Mouse (Mus musculus) cerebellum, adult 2 months (tissue): ENCODE data around the gene Il17re. TPM values are rescaled to one million over a fixed set of nuclear protein-coding genes. Genes with fewer than 3 reads are reported as not detected.

Experiments used
- DNase-seq, 2 experiments: peaks; one replicate each; pipeline ENCODE4 v3.0.0; 2021
- H3K27ac ChIP-seq: fragments of 200-500 bp; 2 replicates; pipeline ENCODE4 v1.5.1; 2012; ENCODE audit warnings: low read length, control low read depth, inconsistent platforms; ENCODE audit not compliant: insufficient read depth
- H3K27me3 ChIP-seq: fragments of 200-500 bp; 2 replicates; pipeline ENCODE4 v1.6.1; 2012; ENCODE audit warnings: inconsistent platforms, mild to moderate bottlenecking, low read length, moderate library complexity; ENCODE audit not compliant: control insufficient read depth, insufficient read depth
- H3K4me1 ChIP-seq: fragments of 200-500 bp; 2 replicates; pipeline ENCODE4 v1.6.1; 2011; ENCODE audit warnings: low read length; ENCODE audit not compliant: control insufficient read depth, insufficient read depth
- H3K4me3 ChIP-seq: fragments of 200-500 bp; replicated peaks from 2 replicates; pipeline ENCODE3; 2011; ENCODE audit warnings: mild to moderate bottlenecking, low read depth, low read length, control low read depth; ENCODE audit not compliant: insufficient read depth
- CTCF ChIP-seq: fragments of 200-500 bp; IDR thresholded peaks from 2 replicates; pipeline ENCODE4 v1.5.1; 2011; ENCODE audit warnings: low read depth, mild to moderate bottlenecking, control low read depth, low read length, moderate library complexity, borderline replicate concordance; ENCODE audit not compliant: insufficient read depth
- POLR2A ChIP-seq: fragments of 200-500 bp; IDR thresholded peaks from 2 replicates; pipeline ENCODE4 v1.6.1; 2011; ENCODE audit warnings: low read length, control low read depth, borderline replicate concordance; ENCODE audit not compliant: insufficient read depth
- WGBS: fragments of 180-500 bp; shearing (Covaris S2); methylation state at CpG from one replicate; pipeline ENCODE4 v1.1.7; 2018; 5-methylcytosine and 5-hydroxymethylcytosine counted together
- polyA plus RNA-seq: library from polyadenylated mRNA; depleted of rRNA; stranded (reverse); fragments of >200 nt; gene quantifications from 2 replicates; pipeline ENCODE4 v1.2.3, GENCODE M21; 2012

The Il17re gene
- polyA plus RNA-seq, 1 experiment = 4.8 TPM

DNA sequence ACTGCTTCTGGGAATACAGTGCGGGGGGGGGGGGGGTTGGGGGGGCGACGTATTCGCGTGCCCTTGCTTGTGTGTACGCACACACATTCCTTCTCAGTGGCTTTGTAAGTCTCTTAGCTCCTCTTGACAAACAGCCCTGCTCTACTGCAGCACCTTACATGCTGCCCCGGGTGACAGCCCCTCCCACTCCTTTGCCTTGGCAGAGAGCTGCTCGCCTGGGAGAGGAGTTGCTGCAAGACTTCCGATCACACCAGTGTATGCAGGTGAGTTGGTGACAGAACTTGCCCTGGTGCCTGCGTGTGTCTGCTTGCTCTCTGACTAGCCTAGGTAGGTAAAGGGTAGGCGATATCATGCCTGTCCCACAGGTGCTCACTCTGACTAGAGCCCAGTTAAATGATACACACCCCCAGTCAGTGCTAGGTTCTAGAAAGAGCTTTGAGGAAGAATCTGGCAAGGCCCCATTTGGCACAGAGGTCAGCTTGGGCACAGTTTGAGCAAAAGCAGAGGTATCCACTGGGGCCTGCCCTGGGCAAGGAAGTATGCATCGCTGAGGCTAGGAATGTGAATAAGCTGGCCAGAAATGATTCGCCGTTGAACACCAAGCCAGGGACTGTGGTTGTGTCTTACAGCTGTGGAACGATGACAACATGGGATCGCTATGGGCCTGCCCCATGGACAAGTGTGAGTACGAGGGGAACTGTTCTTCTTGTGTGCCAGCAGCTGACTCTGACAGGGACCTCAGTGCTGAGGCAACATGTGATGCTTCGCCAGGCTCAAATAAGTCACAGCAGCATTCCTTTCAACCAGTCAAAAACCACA is 22.5 kb downstream of the Il17re start:
- TF ChIP-seq POLR2A (no peak), CTCF (no peak)
- Histone ChIP-seq H3K4me3 (no peak overlapping the region), H3K27ac (no peak overlapping the region), H3K27me3 (no peaks in the 10 kb centered on the region), H3K4me1 (peaks cover 15% of the 10 kb centered on the region)
- 52% methylated on average over 18 of the region's 18 CpGs for WGBS
- DNase-seq = peak in 1 of 2 experiments; percentile 33

GRCm38 (mm10) chr6:113482477-113483099 is 24.3 kb downstream of the Il17re start:
- peaks cover 17% of the 10 kb centered on the region for H3K4me1 ChIP-seq
- TF ChIP-seq POLR2A (no peak), CTCF (peak; percentile 29; the same call in 1 of the 2 replicates)
- H3K27ac ChIP-seq = peak overlapping the region; percentile 70
- WGBS = under 1% methylated on average over 65 of the region's 65 CpGs
- peak; percentile 78 to 83 for DNase-seq
- peak overlapping the region; percentile 94 for H3K4me3 ChIP-seq
- H3K27me3 ChIP-seq = no peaks in the 10 kb centered on the region

DNA sequence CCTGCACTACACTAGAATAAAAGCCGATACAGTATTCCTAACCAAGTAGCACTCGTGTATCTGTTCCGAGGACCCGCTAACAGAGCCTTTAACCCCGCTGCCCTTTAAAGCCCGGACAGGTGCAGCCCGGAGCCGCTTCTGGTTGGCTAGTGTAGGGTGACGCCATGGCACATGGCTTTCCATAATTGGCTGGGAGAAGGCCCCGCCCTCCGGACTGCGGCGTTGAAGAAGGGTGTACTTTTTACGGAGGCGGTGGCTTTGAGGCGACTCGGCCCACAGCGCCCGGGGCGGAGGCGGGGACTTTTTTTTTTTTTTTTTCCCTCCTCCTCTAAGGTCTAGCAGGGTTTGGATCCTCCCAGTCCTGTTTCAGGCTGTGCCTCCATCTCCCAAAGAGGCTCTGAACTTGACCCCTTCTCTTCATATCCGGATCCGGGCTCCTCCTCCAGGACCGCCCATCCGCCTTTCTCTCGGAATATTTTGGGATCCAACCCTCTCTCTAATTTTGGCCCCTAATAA is 24.9 kb downstream of the Il17re start, which contains the start of gene Creld1:
Gene Creld1, plus strand, starts transcription at position 198 of the 516 bp plus-strand sequence.
- under 1% methylated on average over 26 of the region's 26 CpGs for WGBS

GRCm38 (mm10) chr6:113483729-113484128 is 25.4 kb downstream of the Il17re start:
- TF ChIP-seq CTCF = no peak
- no peak for TF ChIP-seq POLR2A
- WGBS = 1% methylated on average over 10 of the region's 10 CpGs
- H3K27me3 ChIP-seq = no peaks in the 10 kb centered on the region
- peak overlapping the region; percentile 94 for H3K4me3 ChIP-seq
- peaks cover 17% of the 10 kb centered on the region for H3K4me1 ChIP-seq
- H3K27ac ChIP-seq = peak overlapping the region; percentile 96
- peak; percentile 58 to 63 for DNase-seq

More for the DNA sequence above, 24.9 kb downstream of the Il17re start, which contains the start of gene Creld1:
- Histone ChIP-seq H3K4me3 (peak within 1 kb of the TSS; percentile 94), H3K27me3 (no peaks in the 10 kb centered on the region), H3K27ac (peak within 1 kb of the TSS; percentile 96), H3K4me1 (peaks cover 17% of the 10 kb centered on the region)
- TF ChIP-seq CTCF = no peak
- TF ChIP-seq POLR2A = peak; percentile 80; the same call in 1 of the 2 replicates
- DNase-seq = peak; percentile 97 to 99

DNA sequence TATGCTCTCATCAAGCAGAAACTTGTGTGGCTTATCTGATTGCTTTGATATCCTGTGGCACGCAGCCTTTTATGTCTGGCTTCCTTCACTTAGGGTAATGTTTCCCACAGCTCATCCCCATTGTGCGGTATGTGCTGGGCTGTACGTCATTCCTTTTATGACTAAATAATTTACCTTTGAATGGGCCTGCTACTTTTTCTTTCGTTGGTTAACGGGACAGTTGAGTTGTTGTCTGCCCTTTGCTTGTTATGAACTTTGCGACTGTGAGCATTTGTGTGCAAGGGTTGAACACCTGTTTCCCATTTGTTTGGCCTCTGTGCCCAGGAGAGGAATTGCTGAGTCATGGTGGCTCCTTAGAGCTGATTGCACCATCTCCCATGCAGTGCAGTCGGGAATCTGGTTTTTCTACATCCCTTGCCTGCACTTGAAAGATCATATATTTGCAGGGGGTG is 28.9 kb downstream of the Il17re start:
- TF ChIP-seq POLR2A = no peak
- TF ChIP-seq CTCF = no peak
- WGBS = 49% methylated on average over 7 of the region's 7 CpGs
- H3K4me1 ChIP-seq = peaks cover 15% of the 10 kb centered on the region; the same call in 1 of the 2 replicates
- no peaks in the 10 kb centered on the region for H3K27me3 ChIP-seq
- no peak overlapping the region for H3K27ac ChIP-seq
- no peak overlapping the region for H3K4me3 ChIP-seq
- peak in 1 of 2 experiments; percentile 23 for DNase-seq

- H3K4me3 ChIP-seq = no peak overlapping the region
- H3K27me3 ChIP-seq = no peaks in the 10 kb centered on the region
- no peak for TF ChIP-seq POLR2A
- TF ChIP-seq CTCF = no peak
- peak; percentile 59 to 62 for DNase-seq
- WGBS = 37% methylated on average over 14 of the region's 14 CpGs
- H3K4me1 ChIP-seq = peaks cover 10% of the 10 kb centered on the region; the same call in 1 of the 2 replicates
- H3K27ac ChIP-seq = no peak overlapping the region
Observed at GRCm38 (mm10) chr6:113489410-113489809, 31.1 kb downstream of the Il17re start.

GRCm38 (mm10) chr6:113492101-113492864 is 34.0 kb downstream of the Il17re start:
- Histone ChIP-seq H3K27me3 (no peaks in the 10 kb centered on the region), H3K4me1 (peaks cover 8% of the 10 kb centered on the region), H3K4me3 (no peak overlapping the region), H3K27ac (no peak overlapping the region)
- no peak for TF ChIP-seq POLR2A
- no peak for TF ChIP-seq CTCF
- DNase-seq = peak in 1 of 2 experiments; percentile 31
- 66% methylated on average over 24 of the region's 24 CpGs for WGBS
